ENCODE assay signal across 1 mouse cellular context in genomic region chr7:45796950-45797349, GRCm38 (mm10).
TF ChIP-seq lines count a peak whose summit lies in the region.

No protein-coding gene starts in this region.

TF ChIP-seq in MEL, 35 proteins besides CTCF, POLR2A, EP300 and RAD21:
- TF ChIP-seq TAL1 (IDR thresholded peaks at IDR 0.05; ENCODE audit: low read length): peak; percentile 54
- TF ChIP-seq USF2 (IDR thresholded peaks at IDR 0.05; ENCODE audit: borderline replicate concordance in 1 of 2, insufficient read depth in 1 of 2, low read depth in 1 of 2, low read length in 2 of 2): peak; percentile 48 to 73; a peak in 3 of 4 replicates
- peak; percentile 55; the same call in 1 of the 2 replicates for TF ChIP-seq GATA1 (IDR thresholded peaks at IDR 0.05; ENCODE audit: low read depth, low read length)
- no peak for TF ChIP-seq CHD1 (IDR thresholded peaks at IDR 0.05; ENCODE audit: low read depth, low read length)
- no peak for TF ChIP-seq MYC (IDR thresholded peaks at IDR 0.05; ENCODE audit: low read depth, low read length)
- no peak for TF ChIP-seq UBTF (IDR thresholded peaks at IDR 0.05; ENCODE audit: borderline replicate concordance, insufficient read depth, low read depth, low read length)
- no peak for TF ChIP-seq E2F4 (IDR thresholded peaks at IDR 0.05; ENCODE audit: borderline replicate concordance, low read depth, low read length)
- TF ChIP-seq BHLHE40 (IDR thresholded peaks at IDR 0.05; ENCODE audit: borderline replicate concordance, low read depth, low read length): peak; percentile 37; the same call in 1 of the 2 replicates
- no peak for TF ChIP-seq MYB (IDR thresholded peaks at IDR 0.05; ENCODE audit: low read depth, low read length)
- TF ChIP-seq MAFK (IDR thresholded peaks at IDR 0.05; ENCODE audit: borderline replicate concordance, low read depth, low read length): no peak
- TF ChIP-seq USF1 (IDR thresholded peaks at IDR 0.05; ENCODE audit: low read depth, low read length): peak; percentile 94
- no peak for TF ChIP-seq ZC3H11A (IDR thresholded peaks at IDR 0.05; ENCODE audit: low read depth, low read length)
- no peak for TF ChIP-seq ELF1 (IDR thresholded peaks at IDR 0.05; ENCODE audit: low read depth, low read length)
- TF ChIP-seq TCF12 (IDR thresholded peaks at IDR 0.05; ENCODE audit: low read depth, low read length): peak; percentile 74
- no peak for TF ChIP-seq RCOR1 (IDR thresholded peaks at IDR 0.05; ENCODE audit: low read depth, low read length)
- no peak for TF ChIP-seq ZNF384 (IDR thresholded peaks at IDR 0.05; ENCODE audit: low read depth, low read length)
- TF ChIP-seq SIN3A (IDR thresholded peaks at IDR 0.05; ENCODE audit: low read length): no peak
